15 mouse cellular contexts compared by ENCODE assay signal in genomic region chr2:170841441-170841965, GRCm38 (mm10).
"Had no signal": no experiment of that assay in that cellular context is flagged by ENCODE, and none has a peak within 500 bp of the region (broad histone marks: within the 10 kb centered on the region; RNA-seq: fewer than 3 reads in every experiment).

No protein-coding gene starts in this region.

- H3K27ac ChIP-seq: kidney, embryonic 15.5 days; liver, embryonic 15.5 days; midbrain, embryonic 12.5 days; neural tube, embryonic 13.5 days; stomach, embryonic 15.5 days had no signal

- ATAC-seq: lung, postnatal 0 days; midbrain, embryonic 16.5 days had no signal

- DNase-seq: kidney, postnatal 14 days; left cerebral cortex, postnatal 4 days; lung, adult 2 months; lung, postnatal 36 days; retina, postnatal 1 day; right cerebral cortex, postnatal 14 days; thymus, adult 2 months; thymus, postnatal 25 days had no signal

- H3K9me3 ChIP-seq: kidney, embryonic 15.5 days; midbrain, embryonic 12.5 days; neural tube, embryonic 13.5 days; stomach, embryonic 15.5 days had no signal

- H3K4me1 ChIP-seq: liver, embryonic 15.5 days; stomach, embryonic 15.5 days had no signal

- H3K4me3 ChIP-seq: kidney, embryonic 15.5 days; liver, embryonic 15.5 days; midbrain, embryonic 12.5 days; neural tube, embryonic 13.5 days; stomach, embryonic 15.5 days had no signal

- H3K9ac ChIP-seq: kidney, embryonic 15.5 days; liver, embryonic 15.5 days; midbrain, embryonic 12.5 days; neural tube, embryonic 13.5 days; stomach, embryonic 15.5 days had no signal

- H3K36me3 ChIP-seq: kidney, embryonic 15.5 days; liver, embryonic 15.5 days; midbrain, embryonic 12.5 days; neural tube, embryonic 13.5 days; stomach, embryonic 15.5 days had no signal

- H3K4me2 ChIP-seq: kidney, embryonic 15.5 days; liver, embryonic 15.5 days; midbrain, embryonic 12.5 days; neural tube, embryonic 13.5 days; stomach, embryonic 15.5 days had no signal

- H3K27me3 ChIP-seq: kidney, embryonic 15.5 days; liver, embryonic 15.5 days; midbrain, embryonic 12.5 days; neural tube, embryonic 13.5 days; stomach, embryonic 15.5 days had no signal
